Mouse (Mus musculus) kidney, postnatal 36 days (tissue): ENCODE data around the gene Hyal3.
"Not testable (repeated sequence)": the region's sequence is repeated elsewhere in the genome, so short reads cannot be mapped to it uniquely, and the experiment has no call there.

Experiments used
- DNase-seq, 2 experiments: peaks; one replicate each; pipeline ENCODE4 v3.0.0; 2021 to 2022; ENCODE audit warnings: mixed read lengths in 2 of 2

Hyal3 gene

GRCm38 (mm10) chr9:107551117-107551889 is 29.3 kb upstream of the Hyal3 start, which contains the start of gene Rassf1:
TSS of gene Rassf1 (plus strand) at chr9:107551555.
- DNase-seq, result peak; percentile 84 to 89

DNA sequence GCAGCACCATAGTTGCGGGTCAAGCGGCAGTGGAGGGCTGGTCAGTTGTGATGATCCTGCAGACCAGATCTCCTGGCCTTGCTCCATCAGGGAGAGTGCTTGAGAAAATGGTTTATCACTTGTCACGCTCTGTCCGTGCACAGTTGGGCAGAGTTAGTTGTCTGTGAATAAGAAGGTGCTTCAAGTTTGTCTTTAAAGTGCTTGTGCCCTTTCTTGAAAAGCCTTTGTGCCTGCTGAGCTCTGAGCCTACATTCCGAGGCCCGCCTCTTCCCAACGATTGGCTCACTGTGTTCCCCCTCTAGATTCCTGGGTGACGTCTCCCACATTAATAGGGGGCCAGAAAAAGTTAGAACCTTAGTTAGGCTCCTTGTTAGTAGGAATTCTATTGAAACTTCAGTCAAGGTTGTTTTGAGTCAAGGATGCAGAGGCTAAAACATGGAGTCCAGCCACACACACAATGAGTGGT is 28.7 kb upstream of the Hyal3 start:
- DNase-seq, result no peak

DNA sequence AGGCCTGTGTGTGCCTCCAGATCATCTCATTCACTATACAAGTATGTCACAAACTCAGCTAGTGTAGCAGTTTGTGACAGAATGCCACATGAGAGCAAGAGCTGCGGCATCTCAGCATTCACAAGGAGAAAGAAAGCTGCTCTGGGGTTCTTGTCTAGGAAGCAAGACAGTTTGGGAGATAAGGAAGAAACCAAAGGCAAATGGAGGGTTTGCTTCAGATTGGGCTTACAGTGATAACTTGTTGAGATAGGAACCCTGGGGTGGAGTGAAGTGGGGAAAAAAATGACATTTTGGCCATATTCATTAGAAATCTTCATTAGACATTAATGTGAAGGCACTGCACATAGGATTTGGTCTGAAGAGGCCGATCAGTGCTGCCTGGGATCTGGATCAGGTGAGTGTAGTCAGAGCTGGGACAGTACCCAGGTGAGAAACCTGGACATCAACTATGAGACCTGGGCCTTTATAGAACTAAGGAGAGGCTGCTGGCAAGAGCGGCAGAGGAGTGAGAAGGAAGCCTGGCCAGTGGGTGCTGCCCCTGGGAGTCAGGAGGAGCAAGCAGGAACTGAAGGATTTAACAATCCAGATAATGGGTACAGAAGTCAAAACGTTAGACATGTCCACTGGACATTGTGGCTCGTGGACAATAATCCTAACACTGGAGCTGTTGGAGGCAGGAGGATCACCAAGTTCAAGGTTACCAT is 27.8 kb upstream of the Hyal3 start:
- no peak for DNase-seq

- peak in 1 of 2 experiments; percentile 58 for DNase-seq
These were observed 26.9 kb upstream of the Hyal3 start for GRCm38 (mm10) chr9:107553541-107554318.

- peak; percentile 96 for DNase-seq
These were observed 26.2 kb upstream of the Hyal3 start for GRCm38 (mm10) chr9:107554319-107554825.

DNA sequence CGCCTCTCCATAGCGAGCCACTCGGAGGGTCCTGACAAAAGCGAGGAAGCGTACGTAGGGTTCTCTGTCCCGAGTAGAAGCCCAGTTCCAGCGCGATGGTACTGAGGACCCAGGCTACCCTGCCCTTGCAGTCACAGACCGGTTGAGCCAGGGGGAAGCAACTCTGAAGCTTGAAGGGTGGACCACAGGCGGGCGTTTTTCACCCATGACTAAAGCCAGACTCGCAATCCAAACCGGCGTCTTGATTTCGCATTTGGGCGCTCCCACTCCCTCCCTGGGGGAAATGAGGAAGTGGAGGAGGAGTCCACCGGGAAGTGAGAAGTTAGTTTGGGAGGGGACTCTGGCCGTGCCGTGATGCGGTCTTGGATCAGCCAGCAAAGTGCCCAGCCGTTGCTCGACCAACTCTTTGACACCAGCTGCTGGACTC is 25.6 kb upstream of the Hyal3 start:
- DNase-seq, result peak; percentile 72

DNA sequence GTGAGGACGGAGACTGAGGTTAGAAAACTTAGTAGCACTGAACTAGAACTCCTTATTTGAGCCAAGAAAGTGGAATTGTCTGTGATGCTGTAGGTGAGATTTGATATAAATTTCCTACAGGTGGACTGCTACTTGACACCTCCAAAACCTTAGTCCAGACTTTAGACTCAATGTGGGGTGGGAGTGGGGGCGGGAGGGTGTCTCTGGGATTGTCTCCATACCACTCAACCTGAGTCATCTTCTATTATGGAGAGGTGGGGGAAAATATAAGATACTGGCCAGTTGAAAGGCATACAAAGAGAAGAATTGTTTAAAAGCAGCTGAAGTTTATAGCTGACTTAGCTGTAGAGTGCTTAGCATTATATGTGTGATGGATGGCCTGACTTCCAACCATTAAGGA is 24.9 kb upstream of the Hyal3 start:
- no peak for DNase-seq

DNA sequence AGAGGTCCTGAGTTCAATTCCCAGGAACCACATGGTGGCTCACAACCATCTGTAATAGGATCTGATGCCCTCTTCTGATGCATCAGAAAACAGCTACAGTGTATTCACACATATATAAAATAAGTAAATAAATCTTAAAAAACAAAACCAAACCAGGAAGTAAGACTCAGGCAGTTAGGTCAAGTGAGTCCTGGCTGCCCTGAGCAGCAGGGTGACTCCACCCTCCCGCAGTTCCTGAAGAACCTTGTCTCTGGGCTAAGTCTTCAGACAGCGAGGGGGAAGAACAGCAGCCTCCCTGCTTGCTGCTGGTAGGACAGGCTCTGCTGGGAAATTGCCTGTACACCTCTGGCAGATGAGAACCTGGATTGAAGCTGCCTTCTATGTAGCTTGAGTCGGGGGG is 24.3 kb upstream of the Hyal3 start:
- no peak for DNase-seq

DNA sequence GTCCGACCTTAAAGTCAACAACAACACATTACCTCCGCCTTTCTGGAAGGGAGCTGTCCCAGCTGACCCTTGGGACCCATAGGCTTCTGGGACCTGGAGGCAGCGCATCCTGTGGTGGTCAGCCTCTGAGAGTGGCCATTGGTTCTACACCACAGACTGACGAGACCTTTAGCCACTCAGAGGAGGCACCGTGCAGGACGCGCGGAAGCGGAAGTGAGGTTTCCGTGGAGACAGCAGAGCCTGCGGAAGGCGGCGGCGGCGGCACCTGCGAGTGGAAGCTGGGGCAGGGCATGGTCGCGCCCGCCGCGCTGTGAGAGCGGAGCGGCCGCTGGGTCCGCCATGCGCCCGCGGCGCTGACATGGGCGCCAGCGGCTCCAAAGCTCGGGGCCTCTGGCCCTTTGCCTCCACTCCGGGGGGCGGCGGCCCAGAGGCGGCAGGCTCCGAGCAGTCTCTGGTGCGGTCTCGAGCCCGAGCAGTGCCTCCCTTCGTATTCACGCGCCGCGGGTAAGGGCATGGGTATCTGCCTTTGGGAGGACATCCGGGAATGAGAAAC is 17.5 kb upstream of the Hyal3 start, which contains the start of gene Tusc2:
Gene Tusc2, plus strand, starts transcription at position 227 of the 553 bp plus-strand sequence.
- peak; percentile 97 to 99 for DNase-seq

GRCm38 (mm10) chr9:107565556-107565955 is 15.1 kb upstream of the Hyal3 start:
- not testable (repeated sequence) for DNase-seq

DNA sequence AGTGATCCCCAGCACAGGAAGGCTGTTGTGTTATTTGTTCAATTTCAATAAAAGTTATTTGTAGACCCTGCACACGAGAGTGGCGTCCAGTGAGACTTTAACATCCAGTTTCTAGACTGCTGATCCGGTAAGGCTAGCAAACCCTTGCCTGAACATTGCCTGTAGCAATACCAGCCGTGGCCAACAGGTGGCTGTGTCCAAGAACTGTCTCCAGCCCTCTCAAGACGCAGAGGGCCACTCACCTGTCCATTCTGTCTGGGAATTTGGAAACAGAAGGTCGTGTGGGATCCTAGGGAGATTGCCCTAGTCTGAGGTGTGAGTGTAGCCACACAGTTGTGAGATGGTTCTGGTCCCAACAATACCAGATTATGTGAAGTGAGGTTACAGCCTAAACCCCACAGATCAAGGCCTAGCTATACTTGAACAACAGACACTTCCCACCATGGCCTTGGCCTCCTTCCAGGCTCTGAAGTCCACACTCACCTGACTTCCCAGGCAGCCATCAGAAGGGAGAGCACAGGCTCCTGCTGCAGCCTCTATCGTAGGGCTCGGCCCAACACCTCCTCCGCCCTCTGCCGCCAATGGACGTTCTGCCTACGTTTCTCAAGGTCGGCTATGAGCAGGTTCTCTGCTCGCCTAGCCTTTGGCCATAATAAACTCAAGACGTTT is 14.4 kb upstream of the Hyal3 start:
- DNase-seq, result peak; percentile 95 to 97

GRCm38 (mm10) chr9:107566855-107567254 is 13.8 kb upstream of the Hyal3 start:
- DNase-seq, result peak; percentile 63 to 84

- peak; percentile 92 to 93 for DNase-seq
These were observed 12.8 kb upstream of the Hyal3 start, which contains the start of gene Hyal2 for GRCm38 (mm10) chr9:107567702-107568319. TSS of gene Hyal2 (plus strand) at chr9:107567945.

DNA sequence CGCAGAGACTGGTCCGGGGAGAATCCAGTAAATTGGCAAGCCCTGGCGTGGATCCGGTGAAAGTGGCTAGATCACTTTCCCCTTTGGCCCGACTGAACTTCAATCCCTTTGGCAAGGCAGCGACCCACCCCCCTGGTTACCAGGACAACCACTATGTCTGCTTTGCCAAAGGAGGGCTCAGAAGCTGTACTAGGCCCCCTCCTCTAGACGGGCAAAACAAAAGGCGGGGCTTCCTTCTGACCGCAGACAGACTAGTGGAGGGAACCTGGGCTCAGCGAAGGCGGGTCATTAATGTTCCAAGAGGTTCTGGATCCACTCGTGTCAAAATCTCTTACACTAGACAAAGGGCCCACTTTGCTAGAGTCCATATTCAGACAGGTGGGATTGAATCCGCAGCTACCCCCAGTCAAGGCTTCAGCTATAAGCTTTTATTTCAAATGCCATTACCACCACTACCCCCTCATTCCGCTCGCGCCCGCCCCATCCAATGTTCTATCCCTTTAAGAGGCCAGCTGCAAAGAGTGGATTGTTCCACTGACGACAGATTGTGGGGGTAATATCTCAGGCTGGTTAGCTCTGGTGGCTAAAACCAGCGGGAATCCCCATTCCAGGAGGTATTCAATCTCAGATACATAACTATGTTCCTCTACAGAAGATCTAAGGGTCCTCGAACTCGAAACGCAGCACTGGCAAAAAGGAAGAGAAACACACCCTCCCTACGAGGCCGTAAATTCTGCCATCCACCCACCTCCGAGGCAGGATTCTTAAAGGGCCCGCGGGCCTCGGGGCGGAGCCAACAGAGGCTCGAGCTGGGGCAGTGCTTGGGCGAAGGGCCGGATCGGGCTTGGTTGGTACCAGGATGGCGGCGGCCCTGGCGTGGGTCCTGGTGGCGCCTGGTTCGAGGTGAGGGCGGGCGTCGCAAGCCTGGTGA is 12.0 kb upstream of the Hyal3 start:
- peak; percentile 93 to 95 for DNase-seq

DNA sequence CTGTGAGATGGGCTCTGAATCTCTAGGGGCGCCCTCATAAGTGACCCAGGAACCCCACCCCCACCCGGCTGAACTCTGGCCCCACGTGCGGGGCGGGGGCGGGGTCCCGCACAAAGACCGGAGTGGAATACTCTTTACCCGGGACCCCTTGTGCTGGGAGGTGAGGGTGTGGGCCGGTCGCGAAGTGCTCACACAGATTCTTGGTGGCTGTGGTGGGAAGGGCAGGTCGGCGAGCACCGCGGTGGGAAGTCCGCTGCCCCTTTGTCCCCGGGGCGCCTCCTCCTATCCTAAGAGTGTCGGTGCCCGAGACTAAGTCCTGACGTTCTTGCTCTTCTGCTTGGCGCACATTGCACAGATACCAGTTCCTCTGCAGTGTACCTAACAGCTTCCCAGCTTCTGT is 11.3 kb upstream of the Hyal3 start:
- DNase-seq, result peak in 1 of 2 experiments; percentile 52

- DNase-seq, result no peak
These were observed 10.6 kb upstream of the Hyal3 start for GRCm38 (mm10) chr9:107570016-107570415.

- no peak for DNase-seq
These were observed 9.8 kb upstream of the Hyal3 start for GRCm38 (mm10) chr9:107570845-107571244.

- peak in 1 of 2 experiments; percentile 59 for DNase-seq
These were observed 8.9 kb upstream of the Hyal3 start for GRCm38 (mm10) chr9:107571534-107572326.

GRCm38 (mm10) chr9:107572327-107572662 is 8.3 kb upstream of the Hyal3 start:
- no peak for DNase-seq
